Mouse (Mus musculus) liver, adult 2 months (tissue): ENCODE measurements around the gene Coro1c. TPM values are rescaled to one million over a fixed set of nuclear protein-coding genes. Genes with fewer than 3 reads are reported as not detected.

ENCODE experiments used
- DNase-seq: peaks from one replicate; pipeline ENCODE4 v3.0.0-alpha.2; 2011; ENCODE audit warnings: low read depth, low spot score; ENCODE audit errors: extremely low read depth
- H3K27ac ChIP-seq: fragments of 200-500 bp; replicated peaks from 2 replicates; pipeline ENCODE4 v1.5.1; 2012; ENCODE audit warnings: low read depth, mild to moderate bottlenecking, control low read depth, inconsistent platforms, low read length; ENCODE audit not compliant: insufficient read depth
- H3K27me3 ChIP-seq: fragments of 200-500 bp; 2 replicates; pipeline ENCODE4 v1.6.1; 2012; ENCODE audit warnings: mild to moderate bottlenecking, moderate library complexity, low read length, inconsistent platforms; ENCODE audit not compliant: control insufficient read depth, insufficient read depth
- H3K36me3 ChIP-seq: fragments of 200-500 bp; 2 replicates; pipeline ENCODE4 v1.6.1; 2012; ENCODE audit warnings: low read length, inconsistent platforms; ENCODE audit not compliant: control insufficient read depth, insufficient read depth
- H3K4me1 ChIP-seq: fragments of 200-500 bp; 2 replicates; pipeline ENCODE4 v1.6.1; 2011; ENCODE audit warnings: low read length; ENCODE audit not compliant: control insufficient read depth, insufficient read depth
- H3K4me3 ChIP-seq: fragments of 200-500 bp; 2 replicates; pipeline ENCODE4 v1.5.1; 2011; ENCODE audit warnings: low read depth, mild to moderate bottlenecking, control low read depth, low read length, moderate library complexity; ENCODE audit not compliant: insufficient read depth
- H3K79me2 ChIP-seq: fragments of 200-500 bp; 2 replicates; pipeline ENCODE4 v1.6.1; 2012; ENCODE audit warnings: inconsistent platforms, mild to moderate bottlenecking, low read length, moderate library complexity; ENCODE audit not compliant: control insufficient read depth, insufficient read depth
- H3K9ac ChIP-seq: fragments of 200-500 bp; 2 replicates; pipeline ENCODE4 v1.6.1; 2012; ENCODE audit warnings: low read depth, mild to moderate bottlenecking, control low read depth, inconsistent platforms, low read length
- CTCF ChIP-seq: fragments of 200-500 bp; IDR thresholded peaks from 2 replicates; pipeline ENCODE4 v1.5.1; 2011; ENCODE audit warnings: low read depth, low read length, control low read depth
- POLR2A ChIP-seq: fragments of 200-500 bp; IDR thresholded peaks from 2 replicates; pipeline ENCODE4 v1.6.1; 2011; ENCODE audit warnings: low read length, control low read depth; ENCODE audit not compliant: insufficient read depth; ENCODE audit errors: extremely low read depth
- WGBS: fragments of 180-500 bp; shearing (Covaris S2); methylation state at CpG from one replicate; pipeline ENCODE4 v1.1.7; 2018; 5-methylcytosine and 5-hydroxymethylcytosine counted together
- polyA plus RNA-seq: library from polyadenylated mRNA; depleted of rRNA; stranded (reverse); fragments of >200 nt; gene quantifications from 2 replicates; pipeline ENCODE4 v1.2.3, GENCODE M21; 2012
- total RNA-seq: library from RNA; depleted of rRNA; stranded (reverse); fragments of >200 nt; gene quantifications from 2 replicates; pipeline ENCODE4 v1.2.3, GENCODE M21; 2014

The Coro1c gene
- total and polyA plus RNA-seq, 2 experiments = 11.8 to 13.6 TPM

DNA sequence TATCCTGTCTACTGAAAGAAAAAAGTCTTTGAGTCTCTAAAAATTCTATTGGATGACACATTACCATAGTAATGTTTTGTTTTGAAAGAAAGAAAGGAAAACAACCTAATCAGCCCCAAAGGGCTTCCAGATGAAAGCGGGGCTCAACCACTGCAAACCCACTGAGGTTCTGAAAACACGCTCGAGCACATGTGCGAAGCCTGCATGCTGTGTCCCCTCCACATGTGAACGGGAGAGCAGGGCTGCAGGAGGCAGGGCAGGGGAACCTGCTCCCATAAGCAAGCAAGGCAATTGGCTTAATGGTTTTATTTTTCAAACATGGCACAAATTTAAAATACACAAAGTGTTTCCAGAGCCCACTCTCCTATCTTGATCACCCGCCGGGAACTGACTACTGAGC, 51.9 kb downstream of the Coro1c start:
- Histone ChIP-seq H3K9ac (no peak overlapping the region), H3K79me2 (no peaks in the 10 kb centered on the region; the same call in 1 of the 2 replicates), H3K4me3 (no peak overlapping the region), H3K27me3 (no peaks in the 10 kb centered on the region), H3K27ac (no peak overlapping the region), H3K4me1 (0 out of 2 replicates have a peak, but pooled peaks cover 2% of the 10 kb centered on the region), H3K36me3 (no peaks in the 10 kb centered on the region)
- 82% methylated on average over 7 of the region's 7 CpGs for WGBS
- DNase-seq = no peak
- TF ChIP-seq POLR2A = no peak

DNA sequence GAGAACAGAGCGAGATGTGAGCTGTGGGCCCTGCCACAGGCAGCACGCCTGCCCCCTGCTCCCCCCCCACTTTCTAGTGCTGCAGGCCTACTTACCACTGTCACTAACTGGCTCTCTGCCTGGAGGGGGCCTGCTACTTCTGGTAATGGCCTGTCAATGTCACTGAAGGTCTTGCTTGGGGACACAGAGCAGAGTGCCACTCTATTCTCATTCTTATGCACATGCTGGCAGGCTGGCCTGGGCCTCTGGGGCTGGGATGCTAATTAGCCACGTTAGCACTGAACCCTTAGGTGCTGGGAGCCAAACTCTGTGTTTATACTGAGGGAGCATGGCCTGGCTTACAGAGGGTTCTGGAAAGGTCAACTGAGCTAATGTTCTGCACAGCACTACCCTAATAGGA, 52.9 kb downstream of the Coro1c start:
- TF ChIP-seq POLR2A (no peak), CTCF (no peak)
- WGBS = 71% methylated on average over 3 of the region's 3 CpGs
- Histone ChIP-seq H3K4me3 (no peak overlapping the region), H3K36me3 (no peaks in the 10 kb centered on the region), H3K9ac (no peak overlapping the region), H3K27ac (no peak overlapping the region), H3K79me2 (no peaks in the 10 kb centered on the region; the same call in 1 of the 2 replicates), H3K27me3 (no peaks in the 10 kb centered on the region), H3K4me1 (0 out of 2 replicates have a peak, but pooled peaks cover 2% of the 10 kb centered on the region)
- peak; percentile 57 for DNase-seq

DNA sequence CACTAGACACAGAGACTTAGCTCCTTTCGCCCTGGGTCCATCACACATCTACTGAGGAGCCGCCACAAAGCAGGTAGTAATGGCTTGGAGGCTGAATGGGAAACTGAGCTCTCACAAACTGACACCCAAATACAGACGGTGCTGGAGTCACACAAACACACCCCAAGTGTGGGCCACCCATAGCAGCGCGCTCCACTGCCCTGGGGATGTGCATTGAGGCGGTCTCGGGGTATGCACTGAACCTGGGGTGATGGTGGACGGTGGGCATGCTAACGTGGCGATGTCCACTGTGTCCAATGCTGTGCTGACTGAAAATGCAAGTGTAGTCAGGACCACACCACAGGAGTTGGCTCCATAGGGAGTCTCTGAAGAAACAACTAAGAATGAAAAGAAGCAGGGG, 53.4 kb downstream of the Coro1c start:
- H3K79me2 ChIP-seq = no peaks in the 10 kb centered on the region; the same call in 1 of the 2 replicates
- TF ChIP-seq CTCF (no peak), POLR2A (no peak)
- H3K27me3 ChIP-seq = no peaks in the 10 kb centered on the region
- WGBS = 94% methylated on average over 10 of the region's 10 CpGs
- no peak overlapping the region for H3K27ac ChIP-seq
- H3K9ac ChIP-seq = no peak overlapping the region
- no peak for DNase-seq
- H3K36me3 ChIP-seq = no peaks in the 10 kb centered on the region
- H3K4me3 ChIP-seq = no peak overlapping the region
- 0 out of 2 replicates have a peak, but pooled peaks cover 2% of the 10 kb centered on the region for H3K4me1 ChIP-seq

DNA sequence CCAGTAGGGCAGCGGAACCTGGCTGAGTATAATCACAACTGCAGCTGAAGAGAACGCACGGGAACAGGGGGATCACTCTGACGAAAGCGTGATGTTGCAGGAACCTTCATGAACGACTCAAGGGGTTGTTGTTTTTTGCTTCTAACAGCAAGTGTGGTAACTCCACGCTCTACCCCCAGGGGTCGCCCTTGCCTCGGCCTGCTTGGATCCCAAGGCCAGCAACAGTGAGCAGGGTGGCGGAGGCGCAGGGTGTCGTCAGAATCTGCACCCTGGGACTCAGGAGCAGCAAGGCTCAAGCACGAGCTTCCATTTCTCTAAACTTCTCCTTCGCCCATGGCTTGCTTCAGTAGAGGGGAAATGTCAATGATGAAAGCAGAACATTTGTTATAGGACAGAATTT, 54.1 kb downstream of the Coro1c start:
- Histone ChIP-seq H3K27ac (no peak overlapping the region), H3K4me1 (0 out of 2 replicates have a peak, but pooled peaks cover 1% of the 10 kb centered on the region), H3K4me3 (no peak overlapping the region), H3K27me3 (no peaks in the 10 kb centered on the region), H3K36me3 (no peaks in the 10 kb centered on the region), H3K79me2 (no peaks in the 10 kb centered on the region; the same call in 1 of the 2 replicates), H3K9ac (no peak overlapping the region)
- DNase-seq = peak; percentile 32
- TF ChIP-seq CTCF (peak; percentile 99), POLR2A (no peak)
- WGBS = 42% methylated on average over 14 of the region's 14 CpGs

DNA sequence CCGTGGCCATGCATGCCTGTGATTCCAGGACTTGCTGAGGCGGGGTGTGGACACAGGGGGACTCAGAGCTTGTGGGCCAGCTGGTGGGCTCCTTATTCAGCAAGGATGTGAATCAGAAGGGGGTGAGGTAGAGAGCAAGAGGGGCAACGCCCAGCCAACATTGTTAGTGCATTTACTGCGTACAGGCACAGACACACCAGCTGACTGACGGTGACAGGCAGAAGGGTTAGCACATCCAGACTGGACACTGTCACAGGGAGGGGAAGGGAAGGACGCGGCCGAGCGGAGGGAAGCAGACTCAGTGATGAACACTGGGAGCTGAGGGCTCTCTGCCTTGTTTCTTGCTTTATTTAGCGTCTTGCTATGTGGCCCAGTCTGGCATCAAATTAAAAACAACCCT, 55.0 kb downstream of the Coro1c start:
- H3K27me3 ChIP-seq = no peaks in the 10 kb centered on the region
- H3K4me3 ChIP-seq = no peak overlapping the region
- no peak for TF ChIP-seq CTCF
- TF ChIP-seq POLR2A = no peak
- no peaks in the 10 kb centered on the region for H3K4me1 ChIP-seq
- no peak overlapping the region for H3K9ac ChIP-seq
- no peaks in the 10 kb centered on the region for H3K79me2 ChIP-seq
- DNase-seq = no peak
- WGBS = 90% methylated on average over 10 of the region's 10 CpGs
- no peak overlapping the region for H3K27ac ChIP-seq
- H3K36me3 ChIP-seq = no peaks in the 10 kb centered on the region

DNA sequence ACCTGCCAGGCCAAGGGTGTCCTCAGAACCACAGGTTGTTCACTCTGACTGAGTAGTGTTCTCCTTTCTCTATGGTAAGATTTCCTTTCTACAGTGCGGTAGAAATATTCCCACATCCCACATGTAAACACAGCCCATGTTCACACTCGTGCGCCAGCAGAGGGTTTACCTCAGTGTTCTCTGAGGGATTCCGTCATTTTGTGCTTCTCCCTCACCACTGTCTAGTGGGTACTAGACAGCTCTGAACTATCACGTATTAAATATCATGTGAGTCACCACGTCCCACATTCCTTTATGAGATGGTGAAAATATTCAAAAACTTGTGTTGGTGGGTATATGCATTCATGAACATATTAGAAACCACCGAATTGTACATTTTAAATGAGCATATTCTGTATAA, 56.1 kb downstream of the Coro1c start:
- no peaks in the 10 kb centered on the region for H3K79me2 ChIP-seq
- no peaks in the 10 kb centered on the region for H3K4me1 ChIP-seq
- whole genome bisulfite sequencing = 95% methylated on average over 7 of the region's 7 CpGs
- TF ChIP-seq CTCF = no peak
- TF ChIP-seq POLR2A = no peak
- peaks cover under 1% of the 10 kb centered on the region; the same call in 1 of the 2 replicates for H3K36me3 ChIP-seq
- no peak overlapping the region for H3K27ac ChIP-seq
- DNase-seq = no peak
- no peak overlapping the region for H3K9ac ChIP-seq
- no peaks in the 10 kb centered on the region for H3K27me3 ChIP-seq
- no peak overlapping the region for H3K4me3 ChIP-seq
